Mouse (Mus musculus): ENCODE data around the gene Vsir. TPM values are rescaled to one million over a fixed set of nuclear protein-coding genes. Genes with fewer than 3 reads are reported as not detected.

The Vsir gene
- polyA plus RNA-seq, 1 experiment from 2014 or later: 2.6 TPM

GRCm38 (mm10) chr10:60398051-60398814 lies 51.6 kb downstream of the Vsir start:
- no peaks in the 10 kb centered on the region for H3K9me3 ChIP-seq
- no peak for DNase-seq (ENCODE audit: low spot score)
- H3K27me3 ChIP-seq (replicated peaks; ENCODE audit: low read depth, poor library complexity, severe bottlenecking): no peaks in the 10 kb centered on the region
- no peak overlapping the region for H3K4me3 ChIP-seq
- H3K36me3 ChIP-seq (replicated peaks): no peaks in the 10 kb centered on the region
- H3K27ac ChIP-seq (replicated peaks): no peak overlapping the region
- peaks cover 16% of the 10 kb centered on the region for H3K4me1 ChIP-seq
- 90% methylated on average over 10 of the region's 10 CpGs for WGBS

GRCm38 (mm10) chr10:60399449-60399848 lies 52.8 kb downstream of the Vsir start, which contains the start of gene Gm17455:
Gm17455 (plus strand) TSS chr10:60399726.
- peak; percentile 12 for DNase-seq (ENCODE audit: low spot score)
- peak within 1 kb of the TSS; percentile 67 for H3K27ac ChIP-seq (replicated peaks)
- peaks cover 16% of the 10 kb centered on the region for H3K4me1 ChIP-seq
- H3K27me3 ChIP-seq (replicated peaks; ENCODE audit: low read depth, poor library complexity, severe bottlenecking): no peaks in the 10 kb centered on the region
- no peak within 1 kb of the TSS for H3K4me3 ChIP-seq
- 53% methylated on average over 7 of the region's 7 CpGs for WGBS
- no peaks in the 10 kb centered on the region for H3K9me3 ChIP-seq
- no peaks in the 10 kb centered on the region for H3K36me3 ChIP-seq (replicated peaks)

GRCm38 (mm10) chr10:60400507-60401295 lies 54.0 kb downstream of the Vsir start:
- Histone ChIP-seq H3K27me3 (replicated peaks; ENCODE audit: low read depth, poor library complexity, severe bottlenecking) (no peaks in the 10 kb centered on the region), H3K4me1 (peaks cover 17% of the 10 kb centered on the region), H3K4me3 (no peak overlapping the region), H3K27ac (replicated peaks) (peak overlapping the region; percentile 67; the same call in 1 of the 2 replicates), H3K36me3 (replicated peaks) (no peaks in the 10 kb centered on the region), H3K9me3 (no peaks in the 10 kb centered on the region)
- no peak for DNase-seq (ENCODE audit: low spot score)
- WGBS: 82% methylated on average over 11 of the region's 11 CpGs

- DNase-seq (ENCODE audit: low spot score): no peak
- WGBS: 45% methylated on average over 7 of the region's 7 CpGs
- H3K27ac ChIP-seq (replicated peaks): no peak overlapping the region
- no peak overlapping the region for H3K4me3 ChIP-seq
- no peaks in the 10 kb centered on the region for H3K9me3 ChIP-seq
- peaks cover 16% of the 10 kb centered on the region for H3K27me3 ChIP-seq (replicated peaks; ENCODE audit: low read depth, poor library complexity, severe bottlenecking)
- 0 out of 2 replicates have a peak, but pooled peaks cover 3% of the 10 kb centered on the region for H3K4me1 ChIP-seq
- H3K36me3 ChIP-seq (replicated peaks): no peaks in the 10 kb centered on the region
Observed at GRCm38 (mm10) chr10:60405460-60406177, 59.0 kb downstream of the Vsir start.

GRCm38 (mm10) chr10:60407831-60408230 lies 61.2 kb downstream of the Vsir start:
- WGBS: 5% methylated on average over 5 of the region's 5 CpGs
- peak; percentile 78 for DNase-seq (ENCODE audit: low spot score)
- Histone ChIP-seq H3K27ac (replicated peaks) (no peak overlapping the region), H3K4me1 (0 out of 2 replicates have a peak, but pooled peaks cover 8% of the 10 kb centered on the region), H3K27me3 (replicated peaks; ENCODE audit: low read depth, poor library complexity, severe bottlenecking) (peaks cover 26% of the 10 kb centered on the region), H3K9me3 (no peaks in the 10 kb centered on the region), H3K36me3 (replicated peaks) (no peaks in the 10 kb centered on the region), H3K4me3 (no peak overlapping the region)

GRCm38 (mm10) chr10:60411794-60412193 lies 65.1 kb downstream of the Vsir start:
- Histone ChIP-seq H3K36me3 (replicated peaks) (no peaks in the 10 kb centered on the region), H3K4me3 (no peak overlapping the region), H3K4me1 (0 out of 2 replicates have a peak, but pooled peaks cover 8% of the 10 kb centered on the region), H3K9me3 (no peaks in the 10 kb centered on the region), H3K27me3 (replicated peaks; ENCODE audit: low read depth, poor library complexity, severe bottlenecking) (peaks cover 30% of the 10 kb centered on the region), H3K27ac (replicated peaks) (no peak overlapping the region)
- no peak for DNase-seq (ENCODE audit: low spot score)
- WGBS: 31% methylated on average over 5 of the region's 5 CpGs

- 89% methylated on average over 2 of the region's 2 CpGs for WGBS
- Histone ChIP-seq H3K27ac (replicated peaks) (no peak overlapping the region), H3K4me3 (no peak overlapping the region), H3K36me3 (replicated peaks) (no peaks in the 10 kb centered on the region), H3K27me3 (replicated peaks; ENCODE audit: low read depth, poor library complexity, severe bottlenecking) (peaks cover 22% of the 10 kb centered on the region; the same call in 1 of the 2 replicates), H3K4me1 (0 out of 2 replicates have a peak, but pooled peaks cover 8% of the 10 kb centered on the region), H3K9me3 (no peaks in the 10 kb centered on the region)
- DNase-seq (ENCODE audit: low spot score): no peak
Observed at GRCm38 (mm10) chr10:60413756-60414155, 67.1 kb downstream of the Vsir start.

GRCm38 (mm10) chr10:60417041-60417440 lies 70.4 kb downstream of the Vsir start:
- no peak overlapping the region for H3K4me3 ChIP-seq
- WGBS: 87% methylated on average over 2 of the region's 2 CpGs
- H3K27me3 ChIP-seq (replicated peaks; ENCODE audit: low read depth, poor library complexity, severe bottlenecking): 0 out of 2 replicates have a peak, but pooled peaks cover 4% of the 10 kb centered on the region
- 0 out of 2 replicates have a peak, but pooled peaks cover 8% of the 10 kb centered on the region for H3K4me1 ChIP-seq
- DNase-seq (ENCODE audit: low spot score): no peak
- H3K9me3 ChIP-seq: no peaks in the 10 kb centered on the region
- no peaks in the 10 kb centered on the region for H3K36me3 ChIP-seq (replicated peaks)
- H3K27ac ChIP-seq (replicated peaks): no peak overlapping the region

GRCm38 (mm10) chr10:60418137-60418536 lies 71.5 kb downstream of the Vsir start:
- DNase-seq (ENCODE audit: low spot score): peak; percentile 79
- H3K4me3 ChIP-seq: no peak overlapping the region
- H3K9me3 ChIP-seq: no peaks in the 10 kb centered on the region
- H3K36me3 ChIP-seq (replicated peaks): no peaks in the 10 kb centered on the region
- no peaks in the 10 kb centered on the region for H3K4me1 ChIP-seq
- 16% methylated on average over 3 of the region's 3 CpGs for WGBS
- no peak overlapping the region for H3K27ac ChIP-seq (replicated peaks)
- H3K27me3 ChIP-seq (replicated peaks; ENCODE audit: low read depth, poor library complexity, severe bottlenecking): 0 out of 2 replicates have a peak, but pooled peaks cover 1% of the 10 kb centered on the region

GRCm38 (mm10) chr10:60419624-60420023 lies 73.0 kb downstream of the Vsir start:
- Histone ChIP-seq H3K4me3 (no peak overlapping the region), H3K36me3 (replicated peaks) (no peaks in the 10 kb centered on the region), H3K9me3 (no peaks in the 10 kb centered on the region), H3K4me1 (no peaks in the 10 kb centered on the region), H3K27me3 (replicated peaks; ENCODE audit: low read depth, poor library complexity, severe bottlenecking) (no peaks in the 10 kb centered on the region), H3K27ac (replicated peaks) (no peak overlapping the region)
- peak; percentile 19 for DNase-seq (ENCODE audit: low spot score)
- 29% methylated on average over 4 of the region's 4 CpGs for WGBS
